Comparison of ENCODE assay signal across 10 mouse cellular contexts in the genomic region with DNA sequence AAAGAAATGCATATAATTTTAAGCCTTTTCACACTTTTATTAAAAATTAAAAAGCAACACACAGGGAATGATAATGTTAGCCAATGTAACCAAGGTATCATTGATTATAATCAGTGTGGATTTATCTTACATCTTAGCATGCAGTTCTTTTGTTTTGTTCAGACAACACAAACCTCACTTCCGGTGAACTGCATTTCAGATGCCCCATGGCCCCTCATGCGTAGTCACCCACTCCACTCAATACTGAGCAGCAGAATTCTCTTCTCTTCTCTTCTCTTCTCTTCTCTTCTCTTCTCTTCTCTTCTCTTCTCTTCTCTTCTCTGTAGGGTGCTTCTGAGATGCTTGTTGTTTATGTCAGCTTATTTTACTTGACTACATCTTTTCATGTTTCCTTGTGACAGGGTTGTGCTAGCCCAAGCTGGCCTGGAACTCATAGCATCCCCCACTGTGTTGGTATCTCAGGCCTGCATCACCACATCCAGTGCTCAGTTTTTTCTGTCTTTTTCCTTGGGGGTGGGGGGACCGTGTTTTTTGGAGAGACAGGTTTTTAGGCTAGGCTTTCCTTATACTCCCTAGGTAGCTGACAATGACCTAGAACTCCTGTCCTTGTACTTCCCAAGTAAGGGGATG.
DNase-seq lines count a peak whose midpoint lies in the region; ATAC-seq and TF ChIP-seq lines count a peak whose summit lies in the region.
"Had no signal": no experiment of that assay in that cellular context is flagged by ENCODE, and none has a peak within 500 bp of the region (broad histone marks: within the 10 kb centered on the region; RNA-seq: fewer than 3 reads in every experiment).

No protein-coding gene starts in this region.

- no peak overlapping the region for H3K4me2 ChIP-seq in forebrain, embryonic 15.5 days (replicated peaks)
- no peak overlapping the region for H3K4me2 ChIP-seq in forebrain, embryonic 14.5 days (ENCODE audit: low read length)
- H3K4me2 ChIP-seq in intestine, embryonic 14.5 days (ENCODE audit: low read length) = no peak overlapping the region
- H3K4me2 ChIP-seq in intestine, embryonic 16.5 days (ENCODE audit: low read depth, low read length) = no peak overlapping the region
- peak overlapping the region; percentile 27; the same call in 1 of the 2 replicates for H3K4me2 ChIP-seq in liver, embryonic 12.5 days

- TF ChIP-seq POLR2A in ES-Bruce4 (IDR thresholded peaks at IDR 0.05; ENCODE audit: insufficient read depth, low read length) = no peak

- WGBS in forebrain, embryonic 15.5 days = 43% methylated on average over 3 of the region's 3 CpGs
- 38% methylated on average over 3 of the region's 3 CpGs for WGBS in forebrain, embryonic 14.5 days
- WGBS in intestine, embryonic 14.5 days = 67% methylated on average over 3 of the region's 3 CpGs
- WGBS in intestine, embryonic 16.5 days = 71% methylated on average over 3 of the region's 3 CpGs
- WGBS in liver, embryonic 12.5 days (ENCODE audit: insufficient replicate concordance) = 35% methylated on average over 3 of the region's 3 CpGs

- no peaks in the 10 kb centered on the region for H3K36me3 ChIP-seq in forebrain, embryonic 15.5 days
- H3K36me3 ChIP-seq in forebrain, embryonic 14.5 days (ENCODE audit: control insufficient read depth, insufficient read depth, low read length) = no peaks in the 10 kb centered on the region
- H3K36me3 ChIP-seq in intestine, embryonic 14.5 days (ENCODE audit: control insufficient read depth, insufficient read depth, low read length) = no peaks in the 10 kb centered on the region; the same call in 1 of the 2 replicates
- no peaks in the 10 kb centered on the region for H3K36me3 ChIP-seq in intestine, embryonic 16.5 days (ENCODE audit: control insufficient read depth, insufficient read depth, low read length)
- H3K36me3 ChIP-seq in ES-Bruce4 (ENCODE audit: control insufficient read depth, insufficient read depth, low read length, poor library complexity, severe bottlenecking) = no peaks in the 10 kb centered on the region
- no peaks in the 10 kb centered on the region; the same call in 1 of the 2 replicates for H3K36me3 ChIP-seq in liver, embryonic 12.5 days
- H3K36me3 ChIP-seq: forebrain, embryonic 12.5 days had no signal

- DNase-seq in forebrain, embryonic 14.5 days (ENCODE audit: low spot score) = no peak
- no peak for DNase-seq in intestine, embryonic 14.5 days (ENCODE audit: low spot score)
- DNase-seq in kidney, adult 8-10 months = no peak
- no peak for DNase-seq in lung, postnatal 25 days (ENCODE audit: low spot score)
- DNase-seq: kidney, postnatal 10 days had no signal

- H3K9ac ChIP-seq in forebrain, embryonic 15.5 days (replicated peaks) = no peak overlapping the region
- H3K9ac ChIP-seq in forebrain, embryonic 14.5 days (ENCODE audit: low read length) = no peak overlapping the region
- H3K9ac ChIP-seq in intestine, embryonic 14.5 days (ENCODE audit: low read length) = no peak overlapping the region
- H3K9ac ChIP-seq in intestine, embryonic 16.5 days (ENCODE audit: low read depth, low read length) = no peak overlapping the region
- H3K9ac ChIP-seq in ES-Bruce4 (ENCODE audit: low read depth, poor library complexity, severe bottlenecking) = no peak overlapping the region
- H3K9ac ChIP-seq in liver, embryonic 12.5 days = no peak overlapping the region

- 0 out of 2 replicates have a peak overlapping the region, but pooled peaks have one; percentile 7 for H3K27ac ChIP-seq in forebrain, embryonic 15.5 days (replicated peaks)
- no peak overlapping the region for H3K27ac ChIP-seq in forebrain, embryonic 14.5 days (ENCODE audit: low read depth, low read length)
- H3K27ac ChIP-seq in intestine, embryonic 14.5 days (ENCODE audit: low read depth) = peak overlapping the region; percentile 43; the same call in 1 of the 2 replicates
- H3K27ac ChIP-seq in intestine, embryonic 16.5 days (ENCODE audit: low read length) = no peak overlapping the region
- H3K27ac ChIP-seq in ES-Bruce4 (ENCODE audit: insufficient read depth, low read length) = peak overlapping the region; percentile 34
- peak overlapping the region; percentile 69; the same call in 1 of the 2 replicates for H3K27ac ChIP-seq in liver, embryonic 12.5 days

- H3K9me3 ChIP-seq in forebrain, embryonic 15.5 days = no peaks in the 10 kb centered on the region
- H3K9me3 ChIP-seq in forebrain, embryonic 14.5 days (replicated peaks; ENCODE audit: control insufficient read depth, low read length) = no peaks in the 10 kb centered on the region
- H3K9me3 ChIP-seq in intestine, embryonic 14.5 days (ENCODE audit: control insufficient read depth, low read length) = no peaks in the 10 kb centered on the region
- H3K9me3 ChIP-seq in intestine, embryonic 16.5 days (ENCODE audit: control insufficient read depth, low read length) = no peaks in the 10 kb centered on the region
- H3K9me3 ChIP-seq in ES-Bruce4 (replicated peaks; ENCODE audit: control insufficient read depth, insufficient read depth, low read length, poor library complexity, severe bottlenecking) = no peaks in the 10 kb centered on the region
- H3K9me3 ChIP-seq in liver, embryonic 12.5 days (replicated peaks) = no peaks in the 10 kb centered on the region
- H3K9me3 ChIP-seq: forebrain, embryonic 12.5 days had no signal

- ATAC-seq in forebrain, embryonic 15.5 days (replicated peaks) = no peak
- no peak for ATAC-seq in forebrain, embryonic 14.5 days
- ATAC-seq in intestine, embryonic 14.5 days (replicated peaks; ENCODE audit: low FRiP score, low TSS enrichment, low read depth) = no peak
- ATAC-seq in intestine, embryonic 16.5 days = no peak
- no peak for ATAC-seq in liver, embryonic 12.5 days

- H3K4me1 ChIP-seq in forebrain, embryonic 15.5 days = peaks cover 26% of the 10 kb centered on the region
- H3K4me1 ChIP-seq in forebrain, embryonic 14.5 days (ENCODE audit: control insufficient read depth, insufficient read depth, low read length) = peaks cover 17% of the 10 kb centered on the region
- H3K4me1 ChIP-seq in intestine, embryonic 14.5 days (replicated peaks; ENCODE audit: control insufficient read depth, insufficient read depth, low read length) = peaks cover 29% of the 10 kb centered on the region
- peaks cover 18% of the 10 kb centered on the region for H3K4me1 ChIP-seq in intestine, embryonic 16.5 days (ENCODE audit: control insufficient read depth, insufficient read depth, low read length)
- peaks cover 3% of the 10 kb centered on the region for H3K4me1 ChIP-seq in ES-Bruce4 (ENCODE audit: control insufficient read depth, insufficient read depth, low read length)
- H3K4me1 ChIP-seq in liver, embryonic 12.5 days = peaks cover 51% of the 10 kb centered on the region

- TF ChIP-seq CTCF in ES-Bruce4 (IDR thresholded peaks at IDR 0.05; ENCODE audit: low read depth, low read length) = no peak

- H3K27me3 ChIP-seq in forebrain, embryonic 15.5 days = no peaks in the 10 kb centered on the region
- no peaks in the 10 kb centered on the region for H3K27me3 ChIP-seq in forebrain, embryonic 14.5 days (replicated peaks; ENCODE audit: control insufficient read depth, insufficient read depth, low read length)
- no peaks in the 10 kb centered on the region for H3K27me3 ChIP-seq in intestine, embryonic 14.5 days (replicated peaks; ENCODE audit: control insufficient read depth, insufficient read depth, low read length)
- no peaks in the 10 kb centered on the region for H3K27me3 ChIP-seq in intestine, embryonic 16.5 days (replicated peaks; ENCODE audit: control insufficient read depth, insufficient read depth, low read length)
- H3K27me3 ChIP-seq in ES-Bruce4 (ENCODE audit: control insufficient read depth, insufficient read depth, low read length, poor library complexity, severe bottlenecking) = no peaks in the 10 kb centered on the region
- H3K27me3 ChIP-seq in liver, embryonic 12.5 days (replicated peaks) = no peaks in the 10 kb centered on the region
- H3K27me3 ChIP-seq: forebrain, embryonic 12.5 days had no signal

- no peak overlapping the region for H3K4me3 ChIP-seq in forebrain, embryonic 15.5 days
- H3K4me3 ChIP-seq in forebrain, embryonic 14.5 days (ENCODE audit: low read depth, low read length) = no peak overlapping the region
- H3K4me3 ChIP-seq in intestine, embryonic 14.5 days (ENCODE audit: low read depth, low read length) = no peak overlapping the region
- H3K4me3 ChIP-seq in intestine, embryonic 16.5 days (ENCODE audit: low read length) = no peak overlapping the region
- H3K4me3 ChIP-seq in ES-Bruce4 (ENCODE audit: low read depth, low read length) = no peak overlapping the region; the same call in 1 of the 2 replicates
- H3K4me3 ChIP-seq in liver, embryonic 12.5 days = no peak overlapping the region

- TF ChIP-seq EP300 in ES-Bruce4 (IDR thresholded peaks at IDR 0.05; ENCODE audit: insufficient read depth, low read depth, low read length) = no peak

Comparison
In these comparisons a context has a peak if more than half of its experiments do, and no peak if none do; other contexts are left out.
1. H3K27ac ChIP-seq: peak in forebrain, embryonic 15.5 days (single experiment), intestine, embryonic 14.5 days (single experiment), ES-Bruce4 (single experiment) and liver, embryonic 12.5 days (single experiment); none in forebrain, embryonic 14.5 days (single experiment) and intestine, embryonic 16.5 days (single experiment).